Mouse (Mus musculus): ENCODE results near the gene Cytip. TPM values are rescaled to one million over a fixed set of nuclear protein-coding genes. Genes with fewer than 3 reads are reported as not detected.

The Cytip gene
- polyA plus RNA-seq (2021) = 11.5 TPM

DNA sequence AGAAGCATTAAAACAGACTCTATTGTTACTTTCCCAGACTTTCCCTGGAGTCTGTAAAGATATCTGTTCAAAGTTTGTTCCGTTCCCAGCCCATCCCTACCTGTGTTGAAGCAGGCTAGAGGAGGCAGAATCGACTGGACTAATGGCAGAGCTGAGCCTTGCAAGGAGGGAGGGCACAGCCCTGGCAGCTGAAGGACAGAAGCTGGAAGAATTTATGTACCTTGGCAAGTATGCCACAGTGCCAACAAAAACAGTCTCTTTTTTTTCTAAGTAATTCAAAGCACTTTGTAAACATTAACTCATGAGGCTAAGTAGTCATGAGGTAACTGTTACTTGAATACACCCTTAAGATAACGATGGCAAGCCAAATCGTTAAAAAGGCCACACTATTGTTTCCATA is at the start of gene Cytip:
Gene Cytip, minus strand, starts transcription at position 187 of the 400 bp plus-strand sequence.
- no peaks in the 10 kb centered on the region for H3K27me3 ChIP-seq
- peak; percentile 91 for ATAC-seq
- ChIA-PET POLR2A (no interaction called here), CTCF (interaction anchor here (1.5 to 2.1 kb wide), 2 partner anchors 20 to 34 kb away, joined by 3 to 9 read pairs; no protein-coding TSS in a partner anchor)
- TF ChIP-seq CTCF (IDR thresholded peaks at IDR 0.05) = no peak
- in situ Hi-C loops (cut with MboI; ENCODE audit: low pct_unique_long_range_greater_than_20kb) = no loop called here
- DNase-seq (ENCODE audit: low read depth, low spot score) = peak; percentile 60

DNA sequence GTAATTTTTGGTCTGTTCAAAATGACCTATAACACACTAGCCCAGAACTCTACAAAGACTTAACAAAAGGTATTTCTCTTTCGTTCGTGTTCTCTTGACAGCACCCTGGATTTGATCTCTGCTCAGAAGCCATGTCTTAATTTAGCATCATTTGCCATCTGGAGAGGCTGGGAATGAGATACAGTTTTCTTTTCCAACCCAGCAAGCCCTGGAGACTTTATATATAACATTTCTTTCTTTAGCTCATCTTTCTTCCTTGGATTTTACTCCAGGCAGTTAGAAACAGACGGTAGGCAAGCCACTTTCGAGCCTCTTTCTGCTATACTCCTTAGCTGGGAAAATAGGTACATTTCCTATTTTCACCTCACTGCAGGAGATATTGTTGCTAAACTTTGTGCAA is 45.3 kb upstream of the Cytip start:
- DNase-seq (ENCODE audit: low read depth, low spot score) = no peak
- no peak for TF ChIP-seq CTCF (IDR thresholded peaks at IDR 0.05)
- POLR2A ChIA-PET = no interaction called here
- ATAC-seq = no peak
- in situ Hi-C loops (cut with MboI; ENCODE audit: low pct_unique_long_range_greater_than_20kb) = no loop called here
- peaks cover 22% of the 10 kb centered on the region for H3K27me3 ChIP-seq
- CTCF ChIA-PET = no interaction called here

DNA sequence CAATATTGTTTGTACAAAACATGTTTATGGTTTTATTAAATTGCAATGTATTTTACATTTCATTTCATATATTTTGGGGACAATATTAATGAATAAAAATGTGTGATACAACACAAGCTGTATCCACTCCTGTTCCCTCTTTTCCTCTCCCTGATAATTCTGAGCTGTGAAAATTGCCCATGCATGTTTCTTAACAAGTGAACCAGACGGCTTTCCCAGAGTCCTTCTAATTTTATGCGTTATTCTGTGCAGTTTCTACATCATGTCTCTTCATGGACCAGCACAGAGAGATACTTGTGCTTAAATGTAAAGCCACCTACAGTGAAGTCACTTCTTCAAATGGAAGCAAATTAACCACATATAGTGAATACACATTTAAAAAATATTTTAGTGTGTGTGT is 42.2 kb upstream of the Cytip start:
- TF ChIP-seq CTCF (IDR thresholded peaks at IDR 0.05) = no peak
- in situ Hi-C loops (cut with MboI; ENCODE audit: low pct_unique_long_range_greater_than_20kb) = no loop called here

DNA sequence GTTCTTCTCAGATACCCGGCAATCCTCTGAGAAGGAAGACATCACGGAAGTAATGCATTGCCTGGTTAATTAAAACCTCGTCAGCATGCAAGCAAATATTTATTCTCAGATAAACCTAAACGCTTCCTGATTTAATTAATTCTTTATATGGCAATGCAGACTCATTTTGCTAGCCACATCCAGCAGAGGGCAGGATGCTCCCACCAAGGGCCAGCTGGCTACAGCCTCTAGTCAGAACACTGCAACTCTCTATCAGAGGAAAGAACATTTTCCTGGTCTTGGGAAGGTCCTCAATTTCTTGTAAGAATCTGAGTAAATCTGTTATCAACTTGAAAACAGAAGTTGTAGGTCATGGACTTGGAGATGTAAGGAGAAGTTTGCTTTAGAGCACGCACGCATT is 4.1 kb upstream of the Cytip start:
- POLR2A ChIA-PET = no interaction called here
- CTCF ChIA-PET = interaction anchor here (0.8 to 1.0 kb wide), 2 partner anchors 78 to 82 kb away, joined by 3 read pairs; no protein-coding TSS in a partner anchor
- in situ Hi-C loops (cut with MboI; ENCODE audit: low pct_unique_long_range_greater_than_20kb) = no loop called here
- DNase-seq (ENCODE audit: low read depth, low spot score) (no peak), ATAC-seq (no peak)
- peak; percentile 92 for TF ChIP-seq CTCF (IDR thresholded peaks at IDR 0.05)
- H3K27me3 ChIP-seq = peaks cover 4% of the 10 kb centered on the region

More for the DNA sequence above, 42.2 kb upstream of the Cytip start:
- DNase-seq (ENCODE audit: low read depth, low spot score) (no peak), ATAC-seq (no peak)
- POLR2A ChIA-PET = no interaction called here
- CTCF ChIA-PET = no interaction called here
- H3K27me3 ChIP-seq = peaks cover 8% of the 10 kb centered on the region

DNA sequence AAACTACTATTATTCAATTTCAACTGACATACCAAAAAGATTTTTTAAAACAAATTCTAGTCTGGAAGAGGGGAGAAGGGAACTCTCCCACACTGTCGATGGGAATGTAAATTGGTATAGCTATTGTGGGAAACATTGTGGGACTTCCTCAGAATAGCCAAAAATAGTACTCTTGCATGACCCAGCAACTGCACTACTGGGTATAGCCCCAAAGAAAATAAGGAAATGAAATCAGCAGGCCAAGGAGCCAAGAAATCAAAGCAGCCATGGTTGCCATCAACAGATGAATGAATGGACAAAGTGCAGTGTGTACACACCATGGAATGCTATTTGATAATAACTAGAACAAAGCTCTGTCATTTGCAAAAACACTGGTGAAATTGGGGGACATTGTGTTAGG is 1.5 kb upstream of the Cytip start:
- ATAC-seq (no peak), DNase-seq (ENCODE audit: low read depth, low spot score) (no peak)
- in situ Hi-C loops (cut with MboI; ENCODE audit: low pct_unique_long_range_greater_than_20kb) = no loop called here
- CTCF ChIA-PET = interaction anchor here (0.7 to 1.3 kb wide), 2 partner anchors 142 to 166 kb away, joined by 3 to 4 read pairs; no protein-coding TSS in a partner anchor
- TF ChIP-seq CTCF (IDR thresholded peaks at IDR 0.05) = no peak
- POLR2A ChIA-PET = no interaction called here
- H3K27me3 ChIP-seq = no peaks in the 10 kb centered on the region

DNA sequence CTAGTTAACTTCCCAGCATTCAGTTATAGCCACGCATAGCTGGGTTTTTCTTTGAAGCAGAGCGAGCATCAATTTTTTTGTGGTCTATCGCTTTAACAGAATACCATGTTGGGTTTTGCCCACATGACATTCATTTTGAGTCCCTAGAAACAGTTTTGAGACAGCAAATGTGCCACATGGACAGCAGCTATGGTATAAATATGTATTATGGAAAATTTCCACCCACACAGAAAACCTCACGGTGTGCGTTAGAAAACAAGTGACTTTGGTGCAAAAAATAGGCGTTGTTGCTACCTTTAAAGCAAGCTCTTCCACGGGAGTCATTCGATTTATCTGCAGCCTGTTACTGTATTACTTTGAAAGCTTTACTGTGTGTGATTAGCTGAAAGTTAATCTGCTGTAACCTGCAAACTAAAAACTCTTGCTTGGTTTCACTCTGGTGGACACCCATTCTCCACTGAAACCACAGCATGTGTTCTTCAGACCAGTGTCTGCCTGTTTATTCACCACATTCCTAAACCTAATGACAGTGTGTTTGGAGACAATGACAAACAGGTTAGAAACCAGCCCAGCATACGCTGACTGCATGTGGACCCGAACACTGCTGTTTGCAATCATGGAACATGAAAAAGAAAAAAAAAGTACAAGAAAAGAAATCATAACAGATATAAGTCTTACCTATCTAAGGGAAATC is 763 bp downstream of the Cytip start:
- in situ Hi-C loops (cut with MboI; ENCODE audit: low pct_unique_long_range_greater_than_20kb) = loop anchor here (5.0 kb wide), 1 partner anchor 37 kb away; no protein-coding TSS in a partner anchor
- DNase-seq (ENCODE audit: low read depth, low spot score) = peak; percentile 51
- H3K27me3 ChIP-seq = no peaks in the 10 kb centered on the region
- POLR2A ChIA-PET = no interaction called here
- TF ChIP-seq CTCF (IDR thresholded peaks at IDR 0.05) = no peak
- peak; percentile 83 for ATAC-seq
- CTCF ChIA-PET = interaction anchor here (1.1 to 2.1 kb wide), 4 partner anchors 13 to 33 kb away, joined by 3 to 9 read pairs (median 6); no protein-coding TSS in a partner anchor

DNA sequence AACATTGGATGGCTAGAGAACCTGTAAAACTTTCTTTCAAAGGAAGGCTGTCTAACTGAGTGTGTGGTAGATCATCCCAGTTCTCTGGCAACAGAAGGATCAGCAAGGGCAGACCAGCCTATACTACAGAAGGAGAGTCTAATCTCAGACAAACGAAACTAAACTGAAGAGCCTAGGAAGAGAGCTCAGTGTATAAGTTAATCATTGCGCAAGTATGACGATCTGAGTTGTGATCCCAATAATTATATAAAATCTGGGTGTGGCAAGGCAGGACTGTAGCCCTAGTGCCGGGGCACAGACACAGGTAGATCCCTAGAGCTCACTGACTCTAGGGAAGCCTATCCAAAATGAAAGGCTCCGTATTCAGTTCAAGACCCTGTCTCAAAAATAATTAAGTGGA is 3.2 kb downstream of the Cytip start:
- DNase-seq (ENCODE audit: low read depth, low spot score) (no peak), ATAC-seq (no peak)
- in situ Hi-C loops (cut with MboI; ENCODE audit: low pct_unique_long_range_greater_than_20kb) = loop anchor here (5.0 kb wide), 1 partner anchor 35 kb away; no protein-coding TSS in a partner anchor
- ChIA-PET POLR2A (no interaction called here), CTCF (interaction anchor here (1.1 kb wide), 1 partner anchor 134 kb away, joined by 3 read pairs; no protein-coding TSS in a partner anchor)
- H3K27me3 ChIP-seq = no peaks in the 10 kb centered on the region
- TF ChIP-seq CTCF (IDR thresholded peaks at IDR 0.05) = no peak

DNA sequence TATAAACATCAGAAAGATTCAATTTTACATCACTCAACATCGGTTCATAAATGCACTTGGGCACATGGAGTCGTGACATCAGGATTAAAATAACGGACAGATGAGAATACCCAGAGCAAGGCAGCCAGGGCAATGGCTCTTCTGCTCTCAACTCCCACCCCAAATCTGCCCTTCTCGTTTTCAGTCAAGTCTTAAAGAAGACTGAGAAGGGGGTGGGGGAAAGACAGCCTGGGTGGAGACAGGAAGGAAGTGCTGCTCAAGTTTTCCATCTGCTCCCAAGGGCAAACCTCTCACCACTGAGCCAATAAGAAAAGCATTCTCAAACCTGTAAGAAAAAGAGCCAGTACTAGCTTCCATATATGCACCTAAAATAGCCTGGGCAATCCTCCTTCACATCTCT is 5.8 kb downstream of the Cytip start:
- DNase-seq (ENCODE audit: low read depth, low spot score) (no peak), ATAC-seq (no peak)
- ChIA-PET POLR2A (no interaction called here), CTCF (no interaction called here)
- in situ Hi-C loops (cut with MboI; ENCODE audit: low pct_unique_long_range_greater_than_20kb) = no loop called here
- no peak for TF ChIP-seq CTCF (IDR thresholded peaks at IDR 0.05)
- no peaks in the 10 kb centered on the region for H3K27me3 ChIP-seq

DNA sequence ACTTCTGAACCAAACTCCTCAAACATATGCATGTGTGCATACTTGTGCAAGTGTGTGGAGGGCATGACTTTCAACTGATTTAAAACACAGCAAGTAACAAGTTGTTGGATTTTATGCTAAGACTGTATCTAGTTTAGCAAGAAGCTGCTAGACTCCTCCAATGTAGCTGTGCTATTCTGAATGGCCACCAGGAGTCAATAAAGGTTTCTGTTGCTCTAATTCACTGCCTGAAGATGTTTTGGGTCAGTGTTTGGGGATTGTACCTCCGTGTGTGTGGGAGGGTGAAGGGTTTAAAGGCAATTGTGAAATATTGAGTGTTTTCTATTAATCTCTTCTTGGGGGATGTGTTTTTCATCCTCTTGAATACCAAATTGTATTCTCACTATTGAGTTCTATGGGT is 6.4 kb downstream of the Cytip start:
- CTCF ChIA-PET = no interaction called here
- DNase-seq (ENCODE audit: low read depth, low spot score) (no peak), ATAC-seq (no peak)
- no peaks in the 10 kb centered on the region for H3K27me3 ChIP-seq
- POLR2A ChIA-PET = no interaction called here
- TF ChIP-seq CTCF (IDR thresholded peaks at IDR 0.05) = peak; percentile 33
- in situ Hi-C loops (cut with MboI; ENCODE audit: low pct_unique_long_range_greater_than_20kb) = no loop called here

DNA sequence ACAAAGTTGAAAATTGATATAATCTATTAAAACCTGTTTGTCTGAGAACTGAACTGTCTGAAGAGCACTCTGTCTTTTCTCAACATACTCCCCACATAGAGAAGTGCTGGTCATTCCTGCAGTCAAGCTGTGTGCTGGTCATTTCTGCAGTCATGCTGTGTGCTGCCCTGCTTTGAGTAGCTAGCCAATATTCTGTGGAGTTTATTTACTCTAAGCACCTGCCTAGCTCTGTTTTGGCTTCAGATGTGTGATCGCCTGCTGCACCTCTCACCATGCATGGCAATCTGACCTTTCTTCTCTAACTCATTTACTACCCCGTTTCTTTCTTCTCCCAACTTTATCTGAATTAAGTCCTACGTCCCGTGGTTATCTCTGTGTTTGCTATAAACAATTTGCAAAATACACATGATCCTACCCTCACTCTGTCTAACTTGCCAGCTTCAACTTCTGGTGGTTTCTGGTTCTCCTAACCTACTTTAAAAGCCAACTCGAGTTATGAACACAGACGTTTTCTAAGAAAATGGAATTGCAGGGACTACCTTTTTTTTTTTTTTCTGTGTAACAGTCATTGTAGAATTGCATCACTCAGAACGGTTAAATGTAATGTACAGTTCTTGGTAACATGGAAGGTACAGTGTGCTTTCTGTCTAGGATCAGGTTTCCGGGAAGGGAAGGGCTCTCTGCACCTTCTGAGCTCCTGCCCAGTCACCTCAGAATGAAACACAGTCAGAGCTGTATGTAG is 7.9 kb downstream of the Cytip start:
- no peak for TF ChIP-seq CTCF (IDR thresholded peaks at IDR 0.05)
- POLR2A ChIA-PET = interaction anchor here (0.5 to 0.7 kb wide), 2 partner anchors 39 to 48 kb away, joined by 3 to 4 read pairs; no protein-coding TSS in a partner anchor
- in situ Hi-C loops (cut with MboI; ENCODE audit: low pct_unique_long_range_greater_than_20kb) = no loop called here
- ATAC-seq = no peak
- CTCF ChIA-PET = interaction anchor here (0.7 to 1.1 kb wide), 3 partner anchors 9 to 14 kb away, joined by 3 read pairs; no protein-coding TSS in a partner anchor
- H3K27me3 ChIP-seq = no peaks in the 10 kb centered on the region
- DNase-seq (ENCODE audit: low read depth, low spot score) = no peak

DNA sequence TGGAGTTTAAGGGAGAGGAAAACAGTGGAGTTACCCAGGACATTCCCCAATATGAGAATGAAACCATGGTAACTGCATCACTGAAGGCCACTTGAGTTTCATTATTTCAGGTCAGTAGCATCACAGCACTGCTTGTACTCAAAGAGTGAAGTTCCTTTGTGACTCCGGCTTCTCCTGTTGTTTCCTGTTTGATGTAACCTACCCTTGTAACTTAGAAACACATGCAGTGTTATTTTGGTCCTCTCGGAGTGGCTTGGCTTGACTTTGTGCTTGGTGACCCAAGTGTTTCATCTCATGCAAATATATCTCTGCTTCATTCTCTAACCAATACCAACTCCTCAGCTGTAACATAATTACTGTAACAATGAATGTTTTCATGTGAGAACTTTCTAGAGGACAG is 11.1 kb downstream of the Cytip start:
- ChIA-PET CTCF (no interaction called here), POLR2A (no interaction called here)
- no peak for ATAC-seq
- in situ Hi-C loops (cut with MboI; ENCODE audit: low pct_unique_long_range_greater_than_20kb) = loop anchor here (5.0 kb wide), 1 partner anchor 127 kb away; no protein-coding TSS in a partner anchor
- H3K27me3 ChIP-seq = no peaks in the 10 kb centered on the region
- no peak for TF ChIP-seq CTCF (IDR thresholded peaks at IDR 0.05)
- DNase-seq (ENCODE audit: low read depth, low spot score) = no peak
